Mouse (Mus musculus): ENCODE measurements around the gene Calr. TPM values are rescaled to one million over a fixed set of nuclear protein-coding genes. Genes with fewer than 3 reads are reported as not detected.

Calr gene
- total RNA-seq, 2 experiments from 2014 or later, result 262 to 331 TPM

GRCm38 (mm10) chr8:84797971-84798370 is 48.8 kb downstream of the Calr start:
- intact Hi-C loops (cut with DNase I), result loop anchor here (2.0 to 5.0 kb wide), 3 partner anchors 13 to 36 kb away; no protein-coding TSS in a partner anchor
- no peak for DNase-seq

- intact Hi-C loops (cut with DNase I), result loop anchor here (2.0 to 5.0 kb wide), 2 partner anchors 21 to 35 kb away; no protein-coding TSS in a partner anchor
- no peak for DNase-seq
These were observed 49.4 kb downstream of the Calr start for GRCm38 (mm10) chr8:84797256-84797797.

GRCm38 (mm10) chr8:84794486-84794885 is 52.2 kb downstream of the Calr start:
- intact Hi-C loops (cut with DNase I), result no loop called here
- peak; percentile 33 to 51 for DNase-seq

- intact Hi-C loops (cut with DNase I), result no loop called here
- peak; percentile 55 to 72 for DNase-seq
These were observed 52.8 kb downstream of the Calr start for GRCm38 (mm10) chr8:84793791-84794485.

- DNase-seq, result no peak
- intact Hi-C loops (cut with DNase I), result no loop called here
These were observed 53.6 kb downstream of the Calr start for GRCm38 (mm10) chr8:84793134-84793533.

GRCm38 (mm10) chr8:84792429-84792947 is 54.2 kb downstream of the Calr start:
- no peak for DNase-seq
- intact Hi-C loops (cut with DNase I), result no loop called here

Small RNAs within 50 kb of the gene (microRNA-seq; reads per million reads assigned to microRNA genes)
- 2.2 to 8.7 reads per million in 2 experiments for gene Mir7069

Other genes with a start within 250 kb of the Calr start
- 10 to 100 TPM; 26.2 to 29.4 TPM for gene Ier2, start 184.1 kb downstream of the Calr start, total RNA-seq (2021)
- 10 to 100 TPM; 32.5 to 35.2 TPM for gene Trmt1, start 160.6 kb downstream of the Calr start, total RNA-seq (2021)
- gene Nacc1, start 159.1 kb downstream of the Calr start, total RNA-seq (2021), result 10 to 100 TPM; 35.6 to 40.5 TPM
- 1 to 10 TPM; 5.8 to 6.7 TPM for gene Lyl1, start 145.5 kb downstream of the Calr start, total RNA-seq (2021)
- gene G430095P16Rik, start 123.9 kb downstream of the Calr start, total RNA-seq (2021), result under 1 TPM; 0.54 to 0.69 TPM
- 100 to 1,000 TPM; 276 to 280 TPM for gene Nfix, start 46.6 kb downstream of the Calr start, total RNA-seq (2021)
- 1 to 10 TPM; 6.1 to 6.4 TPM for gene Dand5, start 24.1 kb downstream of the Calr start, total RNA-seq (2021)
- gene Gadd45gip1, start 15.4 kb downstream of the Calr start, total RNA-seq (2021), result 10 to 100 TPM; 23.0 to 25.0 TPM
- gene Rad23a, start 6.3 kb downstream of the Calr start, total RNA-seq (2021), result 10 to 100 TPM; 78.9 to 79.9 TPM
- 10 to 100 TPM; 23.7 to 27.8 TPM for gene Farsa, start 10.1 kb upstream of the Calr start, total RNA-seq (2021)
- 1 to 10 TPM; 2.2 to 3.7 TPM for gene Syce2, start 25.2 kb upstream of the Calr start, total RNA-seq (2021)
- gene Gcdh, start 47.0 kb upstream of the Calr start, total RNA-seq (2021), result 10 to 100 TPM; 41.4 to 42.0 TPM
- not detected for gene Klf1, start 55.0 kb upstream of the Calr start, total RNA-seq (2021)
- 1 to 10 TPM; 5.9 to 7.3 TPM for gene Dnase2a, start 61.6 kb upstream of the Calr start, total RNA-seq (2021)
- gene Mast1, start 90.4 kb upstream of the Calr start, total RNA-seq (2021), result not detected
- not detected for gene Rtbdn, start 100.1 kb upstream of the Calr start, total RNA-seq (2021)
- gene Gm49661, start 122.5 kb upstream of the Calr start, total RNA-seq (2021), result 1 to 10 TPM; 1.1 to 2.7 TPM
- gene Prdx2, start 122.7 kb upstream of the Calr start, total RNA-seq (2021), result 100 to 1,000 TPM; 627 to 727 TPM
- 10 to 100 TPM; 39.7 to 50.7 TPM for gene Rnaseh2a, start 122.8 kb upstream of the Calr start, total RNA-seq (2021)
- gene Junb, start 131.8 kb upstream of the Calr start, total RNA-seq (2021), result 10 to 100 TPM; 11.2 to 13.9 TPM
- gene Hook2, start 143.7 kb upstream of the Calr start, total RNA-seq (2021), result 1 to 10 TPM; 1.6 to 2.0 TPM
- gene Best2, start 167.6 kb upstream of the Calr start, total RNA-seq (2021), result not detected
- gene Asna1, start 178.3 kb upstream of the Calr start, total RNA-seq (2021), result 10 to 100 TPM; 65.7 to 67.1 TPM
- 10 to 100 TPM; 90.8 to 99.1 TPM for gene Trir, start 179.9 kb upstream of the Calr start, total RNA-seq (2021)
- gene Tnpo2, start 190.0 kb upstream of the Calr start, total RNA-seq (2021), result 10 to 100 TPM; 28.0 to 42.2 TPM
- gene Fbxw9, start 213.1 kb upstream of the Calr start, total RNA-seq (2021), result 1 to 10 TPM; 6.8 to 9.1 TPM
- gene Gm5741, start 221.0 kb upstream of the Calr start, total RNA-seq (2021), result not detected
- gene Dhps, start 224.8 kb upstream of the Calr start, total RNA-seq (2021), result 10 to 100 TPM; 23.5 to 27.8 TPM
- 10 to 100 TPM; 37.0 to 40.2 TPM for gene Wdr83os, start 233.8 kb upstream of the Calr start, total RNA-seq (2021)
- 10 to 100 TPM; 27.2 to 27.6 TPM for gene Wdr83, start 234.4 kb upstream of the Calr start, total RNA-seq (2021)
- gene Man2b1, start 236.3 kb upstream of the Calr start, total RNA-seq (2021), result 10 to 100 TPM; 30.4 to 37.8 TPM

All from heart, postnatal 14 days (tissue).